Mouse (Mus musculus) embryonic facial prominence, embryonic 11.5 days (tissue): ENCODE measurements at regions not wholly inside any gene's neighbourhood (a gene's known extent, or its start where the extent isn't known, plus 50 kb on each side); places are given as distances from the start of the nearest gene placed in this dataset.

Experiments
- ATAC-seq: fragments of 200-750 bp; cut with Nextera tagmentation; replicated peaks from 2 replicates; pipeline ENCODE4 v1.8.0; 2017; ENCODE audit warnings: low read depth; ENCODE audit not compliant: insufficient number of reproducible peaks, low FRiP score, low TSS enrichment
- DNase-seq: peaks from one replicate; pipeline ENCODE4 v3.0.0-alpha.2; 2015; ENCODE audit warnings: low spot score
- H3K27ac ChIP-seq: fragments of 300-500 bp; sonication (generic); replicated peaks from 2 replicates; pipeline ENCODE4 v1.5.1; 2014; ENCODE audit warnings: mild to moderate bottlenecking, low read depth, low read length, control low read depth
- H3K27me3 ChIP-seq: fragments of 300-500 bp; sonication (generic); 2 replicates; pipeline ENCODE4 v1.6.1; 2014; ENCODE audit warnings: mild to moderate bottlenecking, low read length, moderate library complexity, mixed read lengths; ENCODE audit not compliant: control insufficient read depth, insufficient read depth
- H3K36me3 ChIP-seq: fragments of 300-500 bp; sonication (generic); replicated peaks from 2 replicates; pipeline ENCODE4 v1.6.1; 2014; ENCODE audit warnings: low read depth, mild to moderate bottlenecking, low read length, moderate library complexity, mixed read lengths; ENCODE audit not compliant: control insufficient read depth, insufficient read depth
- H3K4me1 ChIP-seq: fragments of 300-500 bp; sonication (generic); 2 replicates; pipeline ENCODE4 v1.6.1; 2014; ENCODE audit warnings: low read length, mixed read lengths; ENCODE audit not compliant: control insufficient read depth, insufficient read depth
- H3K4me2 ChIP-seq: fragments of 300-500 bp; sonication (generic); 2 replicates; pipeline ENCODE4 v1.6.1; 2014; ENCODE audit warnings: low read depth, mild to moderate bottlenecking, control low read depth, low read length, moderate library complexity
- H3K4me3 ChIP-seq: fragments of 300-500 bp; sonication (generic); 2 replicates; pipeline ENCODE4 v1.5.1; 2014; ENCODE audit warnings: low read depth, low read length, control low read depth
- H3K9ac ChIP-seq: fragments of 300-500 bp; sonication (generic); replicated peaks from 2 replicates; pipeline ENCODE4 v1.6.1; 2014; ENCODE audit warnings: mild to moderate bottlenecking, control low read depth, low read length
- H3K9me3 ChIP-seq: fragments of 300-500 bp; sonication (generic); replicated peaks from 2 replicates; pipeline ENCODE4 v1.6.1; 2016; ENCODE audit warnings: mild to moderate bottlenecking, low read length, inconsistent platforms, mixed read lengths; ENCODE audit not compliant: control insufficient read depth
- WGBS: fragments of 180-500 bp; shearing (Covaris S2); extraction: QIAGEN DNeasy Blood & Tissue Kit; methylation state at CpG from one replicate; pipeline ENCODE4 v1.1.7; 2014; 5-methylcytosine and 5-hydroxymethylcytosine counted together

GRCm38 (mm10) chr16:77405859-77406258 is 196.0 kb downstream of the Gm11146 start:
- H3K27me3 ChIP-seq: no peaks in the 10 kb centered on the region
- ATAC-seq (peak; percentile 53; the same call in 1 of the 2 replicates), DNase-seq (no peak)
- no peaks in the 10 kb centered on the region for H3K9me3 ChIP-seq
- no peak overlapping the region for H3K4me2 ChIP-seq
- WGBS: 45% methylated on average over 6 of the region's 6 CpGs
- H3K4me3 ChIP-seq: no peak overlapping the region
- H3K4me1 ChIP-seq: peaks cover under 1% of the 10 kb centered on the region
- no peaks in the 10 kb centered on the region for H3K36me3 ChIP-seq
- H3K27ac ChIP-seq: peak overlapping the region; percentile 41; the same call in 1 of the 2 replicates
- H3K9ac ChIP-seq: no peak overlapping the region

- Histone ChIP-seq H3K36me3 (no peaks in the 10 kb centered on the region), H3K4me1 (peaks cover 5% of the 10 kb centered on the region), H3K27me3 (no peaks in the 10 kb centered on the region), H3K4me2 (no peak overlapping the region), H3K9me3 (no peaks in the 10 kb centered on the region), H3K9ac (no peak overlapping the region), H3K4me3 (no peak overlapping the region), H3K27ac (peak overlapping the region; percentile 41; the same call in 1 of the 2 replicates)
- ATAC-seq: peak; percentile 44; the same call in 1 of the 2 replicates
- 41% methylated on average over 8 of the region's 8 CpGs for WGBS
- peak; percentile 74 for DNase-seq
These were observed 196.6 kb downstream of the Gm11146 start for GRCm38 (mm10) chr16:77405181-77405818.

- Histone ChIP-seq H3K9me3 (no peaks in the 10 kb centered on the region), H3K27ac (no peak overlapping the region), H3K4me3 (no peak overlapping the region), H3K36me3 (no peaks in the 10 kb centered on the region), H3K27me3 (no peaks in the 10 kb centered on the region), H3K9ac (no peak overlapping the region), H3K4me1 (peaks cover 5% of the 10 kb centered on the region), H3K4me2 (no peak overlapping the region)
- ATAC-seq (no peak), DNase-seq (no peak)
- WGBS: 55% methylated on average over 7 of the region's 7 CpGs
These were observed 199.1 kb downstream of the Gm11146 start for GRCm38 (mm10) chr16:77402711-77403280.

GRCm38 (mm10) chr16:77401185-77401943 is 200.5 kb downstream of the Gm11146 start:
- Histone ChIP-seq H3K4me1 (peaks cover 5% of the 10 kb centered on the region), H3K9ac (peak overlapping the region; percentile 59), H3K4me2 (peak overlapping the region; percentile 53; the same call in 1 of the 2 replicates), H3K36me3 (no peaks in the 10 kb centered on the region), H3K4me3 (no peak overlapping the region), H3K9me3 (no peaks in the 10 kb centered on the region), H3K27me3 (no peaks in the 10 kb centered on the region), H3K27ac (peak overlapping the region; percentile 83)
- ATAC-seq (no peak), DNase-seq (no peak)
- WGBS: 43% methylated on average over 4 of the region's 4 CpGs

- DNase-seq: peak; percentile 84
- peak; percentile 93 for ATAC-seq
These were observed 201.5 kb downstream of the Gm11146 start for GRCm38 (mm10) chr16:77400276-77400891.

GRCm38 (mm10) chr16:77399846-77400275 is 202.0 kb downstream of the Gm11146 start:
- H3K27ac ChIP-seq: peak overlapping the region; percentile 83
- peak overlapping the region; percentile 53 for H3K4me2 ChIP-seq
- H3K4me3 ChIP-seq: peak overlapping the region; percentile 21
- H3K9me3 ChIP-seq: no peaks in the 10 kb centered on the region
- H3K4me1 ChIP-seq: peaks cover 5% of the 10 kb centered on the region
- no peaks in the 10 kb centered on the region for H3K36me3 ChIP-seq
- peak overlapping the region; percentile 59 for H3K9ac ChIP-seq
- WGBS: 6% methylated on average over 10 of the region's 10 CpGs
- no peak for DNase-seq
- ATAC-seq: peak; percentile 21; the same call in 1 of the 2 replicates
- no peaks in the 10 kb centered on the region for H3K27me3 ChIP-seq

More at GRCm38 (mm10) chr16:77400276-77400891, 201.5 kb downstream of the Gm11146 start:
- Histone ChIP-seq H3K9me3 (no peaks in the 10 kb centered on the region), H3K36me3 (no peaks in the 10 kb centered on the region), H3K9ac (peak overlapping the region; percentile 59), H3K27ac (peak overlapping the region; percentile 83), H3K27me3 (no peaks in the 10 kb centered on the region), H3K4me2 (peak overlapping the region; percentile 53), H3K4me1 (peaks cover 5% of the 10 kb centered on the region), H3K4me3 (peak overlapping the region; percentile 21)
- WGBS: 1% methylated on average over 13 of the region's 13 CpGs

- ATAC-seq: no peak
- Histone ChIP-seq H3K9ac (no peak overlapping the region), H3K4me2 (no peak overlapping the region), H3K36me3 (no peaks in the 10 kb centered on the region; the same call in 1 of the 2 replicates), H3K4me3 (no peak overlapping the region), H3K4me1 (no peaks in the 10 kb centered on the region), H3K27me3 (no peaks in the 10 kb centered on the region), H3K9me3 (no peaks in the 10 kb centered on the region), H3K27ac (no peak overlapping the region)
- 60% methylated on average over 3 of the region's 3 CpGs for WGBS
- DNase-seq: no peak
These were observed 207.7 kb downstream of the Gm11146 start for GRCm38 (mm10) chr16:77394054-77394716.
